Mouse (Mus musculus) lung, adult 10 weeks (tissue): ENCODE measurements around the gene Ttn. TPM values are rescaled to one million over a fixed set of nuclear protein-coding genes. Genes with fewer than 3 reads are reported as not detected.

Experiments used
- polyA plus RNA-seq: library from polyadenylated mRNA; stranded (reverse); fragments of 350-450 nt; fragmentation: Illumina TruSeq; extraction: RNeasy Lipid Tissue Mini Kit (QIAGEN cat#74804); gene quantifications from one replicate; pipeline ENCODE4 v1.2.3, GENCODE M21; 2014; ENCODE audit warnings: low read depth, low replicate concordance; ENCODE audit not compliant: insufficient read depth

Gene Ttn
- 0.31 TPM for polyA plus RNA-seq

GRCm38 (mm10) chr2:76982391-76983145 is at the start of gene Ttn:
TSS of gene Ttn (minus strand) at chr2:76982547.

GRCm38 (mm10) chr2:76674725-76675427 is 307.5 kb downstream of the Ttn start, which contains the start of gene Plekha3:
TSS of gene Plekha3 (plus strand) at chr2:76675281.

GRCm38 (mm10) chr2:76672966-76673392 is 309.4 kb downstream of the Ttn start, which contains the start of gene Fkbp7:
TSS of gene Fkbp7 (minus strand) at chr2:76673116.

Other genes starting within 250 kb of the Ttn start
- gene Ccdc141, start 188.1 kb upstream of the Ttn start, polyA plus RNA-seq: 7.6 TPM